Mouse (Mus musculus) embryonic facial prominence, embryonic 13.5 days (tissue): Measurements from ENCODE around the gene Abhd12. TPM values are rescaled to one million over a fixed set of nuclear protein-coding genes. Genes with fewer than 3 reads are reported as not detected.

Experiments used
- ATAC-seq: fragments of 200-750 bp; cut with Nextera tagmentation; 2 replicates; pipeline ENCODE4 v1.8.0; 2017; ENCODE audit warnings: low read depth; ENCODE audit not compliant: insufficient number of reproducible peaks, insufficient read depth, low FRiP score, low TSS enrichment
- H3K27ac ChIP-seq: fragments of 300-500 bp; sonication (generic); 2 replicates; pipeline ENCODE4 v1.5.1; 2015; ENCODE audit warnings: moderate library complexity, mild to moderate bottlenecking, inconsistent platforms
- H3K27me3 ChIP-seq: fragments of 300-500 bp; sonication (generic); 2 replicates; pipeline ENCODE4 v1.6.1; 2015; ENCODE audit warnings: mild to moderate bottlenecking, inconsistent platforms
- H3K36me3 ChIP-seq: fragments of 300-500 bp; sonication (generic); 2 replicates; pipeline ENCODE4 v1.6.1; 2015; ENCODE audit warnings: mild to moderate bottlenecking, inconsistent platforms
- H3K4me1 ChIP-seq: fragments of 300-500 bp; sonication (generic); 2 replicates; pipeline ENCODE4 v1.6.1; 2015; ENCODE audit warnings: inconsistent platforms
- H3K4me2 ChIP-seq: fragments of 300-500 bp; sonication (generic); 2 replicates; pipeline ENCODE4 v1.6.1; 2015; ENCODE audit warnings: moderate library complexity, mild to moderate bottlenecking, inconsistent platforms
- H3K4me3 ChIP-seq: fragments of 300-500 bp; sonication (generic); 2 replicates; pipeline ENCODE4 v1.5.1; 2015; ENCODE audit warnings: mild to moderate bottlenecking, inconsistent platforms
- H3K9ac ChIP-seq: fragments of 300-500 bp; sonication (generic); 2 replicates; pipeline ENCODE4 v1.6.1; 2015; ENCODE audit warnings: mild to moderate bottlenecking, inconsistent platforms
- H3K9me3 ChIP-seq: fragments of 300-500 bp; sonication (generic); 2 replicates; pipeline ENCODE4 v1.6.1; 2016; ENCODE audit warnings: inconsistent platforms
- WGBS: fragments of 180-500 bp; shearing (Covaris S2); methylation state at CpG from one replicate; pipeline ENCODE4 v1.1.7; 2015; ENCODE audit warnings: mixed read lengths; 5-methylcytosine and 5-hydroxymethylcytosine counted together
- polyA plus RNA-seq: library from polyadenylated mRNA; unstranded; fragments of >200 nt; fragmentation: Nextera tagmentation; extraction: Ambion mirVana; gene quantifications from 2 replicates; pipeline ENCODE4 v1.2.1, GENCODE M21; 2015

Abhd12 gene
- polyA plus RNA-seq, 1 experiment from 2014 or later: 69.5 TPM

DNA sequence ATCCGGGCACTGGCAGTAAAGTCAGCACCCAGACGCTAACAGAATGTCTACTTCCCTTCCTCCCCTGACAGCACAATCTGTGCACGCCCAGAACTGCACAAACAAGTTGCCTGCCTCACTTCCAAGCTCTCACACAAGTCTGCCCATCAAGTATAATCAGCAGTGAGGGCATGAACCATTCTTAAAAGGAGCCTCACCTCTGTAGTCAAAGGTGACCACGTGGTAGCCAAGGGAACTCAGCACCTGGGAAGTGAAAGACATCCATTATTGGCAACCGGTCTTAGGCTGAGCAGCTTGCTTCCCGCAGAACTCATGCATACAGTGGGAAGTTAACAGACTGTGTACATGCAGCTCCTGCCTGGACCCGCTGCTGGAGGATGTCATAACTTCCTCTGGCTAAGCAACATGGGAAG, 62.5 kb downstream of the Abhd12 start:
- Histone ChIP-seq H3K4me2 (no peak overlapping the region), H3K36me3 (peaks cover 45% of the 10 kb centered on the region), H3K27me3 (no peaks in the 10 kb centered on the region), H3K9me3 (no peaks in the 10 kb centered on the region), H3K4me1 (no peaks in the 10 kb centered on the region), H3K4me3 (no peak overlapping the region), H3K9ac (no peak overlapping the region), H3K27ac (no peak overlapping the region)
- no peak for ATAC-seq
- 80% methylated on average over 7 of the region's 7 CpGs for WGBS

DNA sequence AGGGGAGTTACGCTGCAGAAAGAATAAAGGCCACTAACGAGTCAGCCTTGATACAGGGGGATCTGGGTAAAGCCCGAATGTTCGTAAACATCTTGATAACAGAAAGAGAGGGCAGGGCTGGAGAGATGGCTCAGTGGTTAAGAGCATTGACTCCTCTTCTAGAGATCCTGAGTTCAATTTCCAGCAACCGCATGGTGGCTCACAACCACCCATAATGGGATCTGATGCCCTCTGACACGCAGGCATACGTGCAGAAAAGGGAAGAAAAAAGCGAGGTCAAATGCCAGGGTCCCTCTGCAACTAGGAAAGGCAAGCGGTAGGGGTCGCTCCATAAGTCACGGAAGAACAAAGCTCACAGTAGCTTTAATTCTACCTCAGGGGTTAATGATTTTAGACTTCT, 63.4 kb downstream of the Abhd12 start:
- no peaks in the 10 kb centered on the region for H3K4me1 ChIP-seq
- no peak overlapping the region for H3K9ac ChIP-seq
- H3K36me3 ChIP-seq: peaks cover 45% of the 10 kb centered on the region
- H3K4me3 ChIP-seq: no peak overlapping the region
- H3K27me3 ChIP-seq: no peaks in the 10 kb centered on the region
- 76% methylated on average over 11 of the region's 11 CpGs for WGBS
- H3K4me2 ChIP-seq: no peak overlapping the region
- H3K27ac ChIP-seq: no peak overlapping the region
- no peaks in the 10 kb centered on the region for H3K9me3 ChIP-seq
- no peak for ATAC-seq

DNA sequence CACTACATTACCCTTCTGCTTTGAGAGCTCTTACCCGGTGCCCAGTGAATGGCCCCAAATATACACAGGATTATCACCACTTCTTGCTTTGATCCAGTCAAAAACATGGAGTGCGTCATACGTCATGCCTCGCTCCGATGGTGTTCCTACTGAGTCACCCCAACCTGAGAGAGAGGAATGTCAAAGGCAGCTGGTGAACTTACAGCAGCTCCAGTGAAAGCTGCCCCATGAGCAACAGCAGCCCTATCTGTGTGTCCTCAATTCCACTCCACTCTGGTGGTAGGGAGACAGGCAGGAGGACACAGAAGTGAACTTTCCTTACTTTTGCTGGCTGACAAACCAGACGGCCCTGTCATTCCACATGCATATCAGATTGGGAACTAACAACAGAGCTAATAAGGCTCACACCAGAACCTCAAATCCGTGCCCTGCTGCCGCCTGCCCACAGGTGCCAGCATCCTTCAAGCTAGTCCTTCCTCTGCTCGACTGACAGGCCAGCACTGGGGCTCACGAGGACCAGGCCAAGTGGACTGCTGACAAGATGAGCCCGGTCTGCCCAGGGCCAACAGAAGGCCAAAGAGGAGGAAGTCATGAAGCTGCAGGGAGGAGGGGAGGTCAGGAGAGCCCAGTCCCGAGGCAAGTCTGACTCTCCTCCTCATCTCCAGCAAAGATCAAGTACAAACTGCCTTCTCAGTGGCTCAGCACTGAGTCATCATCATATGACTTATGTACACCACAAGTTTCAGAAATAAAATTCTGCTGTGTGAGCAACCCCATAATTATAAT, 64.7 kb downstream of the Abhd12 start:
- Histone ChIP-seq H3K4me2 (no peak overlapping the region), H3K27me3 (no peaks in the 10 kb centered on the region), H3K27ac (no peak overlapping the region), H3K4me3 (no peak overlapping the region), H3K36me3 (peaks cover 51% of the 10 kb centered on the region), H3K9ac (no peak overlapping the region), H3K4me1 (no peaks in the 10 kb centered on the region), H3K9me3 (no peaks in the 10 kb centered on the region)
- 82% methylated on average over 12 of the region's 12 CpGs for WGBS
- no peak; the same call in 1 of the 2 replicates for ATAC-seq

DNA sequence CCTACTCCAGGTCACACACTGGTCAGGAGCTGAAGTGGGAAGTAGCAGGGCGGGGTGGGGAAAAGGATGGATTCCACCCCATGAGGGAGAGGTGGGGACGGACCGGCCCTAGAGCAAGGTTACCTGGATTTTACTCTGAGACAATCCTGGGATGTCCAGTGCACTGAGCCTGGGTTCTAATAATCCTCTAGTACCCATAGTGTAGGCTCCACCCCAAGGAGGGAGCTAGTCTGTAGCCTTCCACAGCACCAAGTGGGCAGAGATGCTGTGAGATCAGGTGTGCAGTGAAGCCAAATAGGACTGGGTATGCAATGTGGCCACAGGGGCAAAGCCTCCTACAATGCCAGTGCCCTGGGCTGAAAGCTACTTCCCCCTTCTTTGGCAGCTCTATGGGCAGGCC, 66.8 kb downstream of the Abhd12 start:
- ATAC-seq: no peak
- 98% methylated on average over 3 of the region's 3 CpGs for WGBS
- H3K27me3 ChIP-seq: no peaks in the 10 kb centered on the region
- H3K4me2 ChIP-seq: no peak overlapping the region
- no peak overlapping the region for H3K4me3 ChIP-seq
- no peaks in the 10 kb centered on the region for H3K9me3 ChIP-seq
- no peak overlapping the region for H3K9ac ChIP-seq
- no peaks in the 10 kb centered on the region for H3K4me1 ChIP-seq
- H3K27ac ChIP-seq: no peak overlapping the region
- H3K36me3 ChIP-seq: peaks cover 68% of the 10 kb centered on the region

DNA sequence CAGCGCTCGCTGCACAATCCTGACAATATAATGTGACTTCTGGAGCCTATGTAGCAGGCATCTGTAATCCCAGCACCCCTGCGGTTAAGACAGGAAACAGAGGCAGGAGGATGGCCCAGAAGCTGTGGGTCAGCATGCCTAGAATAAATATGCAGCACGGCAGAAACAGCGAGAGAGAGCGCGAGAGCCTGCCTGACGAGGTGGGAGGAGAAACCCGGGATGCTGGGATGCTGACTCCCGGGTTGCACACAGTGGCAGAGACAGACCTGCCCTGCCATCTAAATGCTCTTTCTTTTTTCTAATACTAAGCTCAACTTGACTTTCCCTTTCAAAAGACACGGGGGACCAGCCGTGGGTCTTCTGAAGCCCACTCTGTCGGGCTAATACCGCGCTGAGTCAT, 67.6 kb downstream of the Abhd12 start:
- Histone ChIP-seq H3K27ac (no peak overlapping the region), H3K4me1 (no peaks in the 10 kb centered on the region), H3K4me2 (no peak overlapping the region), H3K9ac (no peak overlapping the region), H3K27me3 (no peaks in the 10 kb centered on the region), H3K36me3 (peaks cover 69% of the 10 kb centered on the region), H3K9me3 (no peaks in the 10 kb centered on the region), H3K4me3 (no peak overlapping the region)
- ATAC-seq: no peak
- 84% methylated on average over 15 of the region's 15 CpGs for WGBS

DNA sequence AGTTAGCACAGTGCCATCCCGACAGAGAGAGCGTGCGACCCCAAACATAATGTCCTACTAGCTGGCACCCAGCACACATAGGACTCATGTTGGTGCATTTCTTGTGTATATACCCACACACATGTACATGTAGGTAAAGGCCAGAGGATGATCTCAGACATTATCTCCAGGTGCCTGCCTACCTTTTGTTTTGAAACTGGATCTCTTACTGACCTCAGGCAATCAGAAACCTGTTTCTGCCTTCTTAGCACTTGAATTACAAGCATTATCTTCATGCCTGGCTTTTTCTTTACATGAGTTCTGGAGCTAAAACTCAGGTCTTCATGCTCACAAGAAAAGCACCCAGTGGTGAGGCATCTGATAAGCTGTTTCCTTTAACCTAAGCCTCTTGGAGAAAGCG, 68.6 kb downstream of the Abhd12 start:
- Histone ChIP-seq H3K9ac (no peak overlapping the region), H3K4me3 (no peak overlapping the region), H3K36me3 (peaks cover 74% of the 10 kb centered on the region), H3K4me2 (no peak overlapping the region), H3K27me3 (no peaks in the 10 kb centered on the region), H3K4me1 (no peaks in the 10 kb centered on the region), H3K9me3 (no peaks in the 10 kb centered on the region), H3K27ac (no peak overlapping the region)
- 90% methylated on average over 4 of the region's 4 CpGs for WGBS
- ATAC-seq: no peak

DNA sequence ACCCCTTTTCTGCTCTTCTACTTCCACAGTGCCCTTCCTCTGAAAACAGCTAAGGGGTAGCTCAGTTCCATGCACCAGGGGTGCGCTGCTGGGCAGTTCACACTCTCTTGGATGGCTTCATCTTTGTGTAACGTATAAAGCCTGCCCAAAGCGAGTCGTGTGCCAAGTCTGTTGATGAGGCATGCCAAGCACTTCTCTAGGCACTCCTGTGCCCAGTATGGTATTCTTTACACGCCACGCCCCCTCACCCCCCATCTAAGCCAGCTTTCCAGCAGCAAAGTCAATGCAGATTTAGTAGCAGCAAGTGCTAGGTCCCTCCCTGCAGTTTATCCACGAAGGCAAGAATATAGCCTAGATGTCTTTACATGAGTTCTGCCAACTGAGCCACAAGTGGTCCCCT, 69.9 kb downstream of the Abhd12 start:
- Histone ChIP-seq H3K27me3 (no peaks in the 10 kb centered on the region), H3K4me3 (no peak overlapping the region), H3K27ac (no peak overlapping the region), H3K4me2 (no peak overlapping the region), H3K9ac (no peak overlapping the region), H3K9me3 (no peaks in the 10 kb centered on the region), H3K36me3 (peaks cover 84% of the 10 kb centered on the region), H3K4me1 (no peaks in the 10 kb centered on the region)
- 93% methylated on average over 7 of the region's 7 CpGs for WGBS
- ATAC-seq: no peak

DNA sequence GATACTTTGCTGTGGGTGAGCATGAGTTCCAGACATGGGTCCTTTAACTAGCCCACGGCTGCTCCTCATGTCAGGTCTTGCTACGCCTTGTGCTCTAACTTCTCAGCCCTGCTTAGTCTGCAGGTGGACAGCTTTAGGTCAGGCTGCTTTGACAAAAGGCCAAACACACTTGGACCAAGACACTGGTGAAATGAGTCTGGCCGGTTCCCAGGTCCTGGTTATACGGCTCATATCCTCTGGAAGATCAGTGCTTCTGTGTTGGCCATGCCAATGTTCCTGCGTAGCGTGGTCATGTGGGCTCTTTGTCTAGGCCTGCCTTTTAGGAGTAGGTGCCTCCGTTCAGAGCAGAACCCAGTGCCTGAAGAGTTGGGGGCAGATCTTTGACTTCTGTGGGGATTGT, 72.5 kb downstream of the Abhd12 start:
- WGBS: 95% methylated on average over 7 of the region's 7 CpGs
- ATAC-seq: no peak
- H3K4me2 ChIP-seq: no peak overlapping the region
- no peak overlapping the region for H3K4me3 ChIP-seq
- H3K36me3 ChIP-seq: peaks cover 90% of the 10 kb centered on the region
- H3K9me3 ChIP-seq: no peaks in the 10 kb centered on the region
- H3K27ac ChIP-seq: no peak overlapping the region
- H3K27me3 ChIP-seq: no peaks in the 10 kb centered on the region
- H3K9ac ChIP-seq: no peak overlapping the region
- no peaks in the 10 kb centered on the region for H3K4me1 ChIP-seq

DNA sequence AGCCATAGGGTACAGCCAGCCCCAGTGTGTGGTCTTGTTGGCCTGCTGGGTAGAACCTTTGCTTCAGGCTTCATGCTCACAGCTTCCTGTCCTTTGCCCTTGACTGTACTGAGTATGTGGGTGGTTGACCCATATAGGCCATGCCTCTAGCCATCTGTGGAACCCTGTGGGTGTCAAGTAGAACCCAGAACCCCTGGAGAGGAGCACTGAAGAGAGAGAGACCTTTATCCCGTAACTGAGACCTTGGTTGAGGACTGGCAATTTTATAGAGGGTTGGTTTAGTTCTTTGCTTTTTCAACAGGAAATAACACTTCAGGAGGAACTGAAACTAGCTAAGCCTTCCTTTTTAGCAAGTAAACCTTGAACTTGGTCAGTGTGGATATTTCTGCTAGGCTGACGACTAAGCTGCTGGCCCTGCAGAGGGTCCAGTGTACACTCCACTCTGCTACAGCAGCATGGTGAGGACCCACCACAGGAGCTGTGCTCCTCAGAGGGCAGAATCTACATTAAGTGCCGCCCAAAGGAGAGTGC, 73.6 kb downstream of the Abhd12 start:
- 84% methylated on average over 3 of the region's 3 CpGs for WGBS
- ATAC-seq: no peak
- Histone ChIP-seq H3K9me3 (no peaks in the 10 kb centered on the region), H3K4me1 (no peaks in the 10 kb centered on the region), H3K36me3 (peaks cover 94% of the 10 kb centered on the region), H3K4me2 (no peak overlapping the region), H3K9ac (no peak overlapping the region), H3K27me3 (no peaks in the 10 kb centered on the region), H3K4me3 (no peak overlapping the region), H3K27ac (no peak overlapping the region)

DNA sequence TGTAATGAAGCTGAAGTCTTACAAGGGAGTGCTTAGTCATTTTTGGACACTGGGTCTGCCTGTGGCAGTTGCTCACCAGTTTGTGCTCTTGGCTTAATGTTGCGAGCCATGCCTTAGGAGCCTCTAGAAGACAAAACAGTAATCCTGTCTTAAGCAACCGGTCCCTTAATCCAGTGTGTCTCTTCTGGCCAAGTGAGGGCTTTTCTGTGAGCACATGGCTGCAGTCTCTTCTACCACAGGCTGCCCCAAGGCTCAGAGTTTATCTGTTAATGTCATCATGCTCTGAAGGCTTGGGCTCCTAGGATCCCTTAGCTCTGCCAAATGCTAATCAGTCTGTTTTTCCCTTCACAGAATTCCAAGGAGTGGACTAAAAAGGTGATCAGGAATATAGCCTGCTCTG, 74.5 kb downstream of the Abhd12 start:
- H3K4me1 ChIP-seq: no peaks in the 10 kb centered on the region
- no peak overlapping the region for H3K4me2 ChIP-seq
- H3K9me3 ChIP-seq: no peaks in the 10 kb centered on the region
- H3K36me3 ChIP-seq: peaks cover 98% of the 10 kb centered on the region
- no peak overlapping the region for H3K4me3 ChIP-seq
- ATAC-seq: no peak
- no peak overlapping the region for H3K27ac ChIP-seq
- no peak overlapping the region for H3K9ac ChIP-seq
- no peaks in the 10 kb centered on the region for H3K27me3 ChIP-seq
- WGBS: 93% methylated on average over 2 of the region's 2 CpGs

DNA sequence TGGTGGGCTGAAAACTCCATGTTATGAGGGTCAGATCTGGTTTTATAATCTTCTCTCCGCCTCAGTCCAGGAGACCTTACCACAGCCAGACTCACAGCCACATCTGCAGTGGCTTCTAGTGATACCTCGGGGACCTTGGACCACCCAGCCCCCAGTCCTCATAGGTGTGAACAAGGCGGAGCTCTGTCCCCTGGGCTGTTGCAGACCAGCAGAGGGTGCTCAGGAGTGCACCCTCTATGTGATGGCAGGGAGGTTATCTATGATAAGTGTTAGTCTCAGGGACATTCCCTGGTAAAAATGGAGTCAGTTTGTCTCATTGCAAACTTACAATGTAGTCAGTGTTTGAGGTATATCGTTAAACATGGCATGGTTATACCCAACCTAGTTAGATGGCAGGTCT, 75.9 kb downstream of the Abhd12 start:
- ATAC-seq: no peak
- H3K27ac ChIP-seq: no peak overlapping the region
- no peak overlapping the region for H3K9ac ChIP-seq
- no peaks in the 10 kb centered on the region for H3K4me1 ChIP-seq
- no peaks in the 10 kb centered on the region for H3K9me3 ChIP-seq
- peaks cover 97% of the 10 kb centered on the region for H3K36me3 ChIP-seq
- no peaks in the 10 kb centered on the region for H3K27me3 ChIP-seq
- WGBS: 88% methylated on average over 4 of the region's 4 CpGs
- H3K4me3 ChIP-seq: no peak overlapping the region
- no peak overlapping the region for H3K4me2 ChIP-seq

DNA sequence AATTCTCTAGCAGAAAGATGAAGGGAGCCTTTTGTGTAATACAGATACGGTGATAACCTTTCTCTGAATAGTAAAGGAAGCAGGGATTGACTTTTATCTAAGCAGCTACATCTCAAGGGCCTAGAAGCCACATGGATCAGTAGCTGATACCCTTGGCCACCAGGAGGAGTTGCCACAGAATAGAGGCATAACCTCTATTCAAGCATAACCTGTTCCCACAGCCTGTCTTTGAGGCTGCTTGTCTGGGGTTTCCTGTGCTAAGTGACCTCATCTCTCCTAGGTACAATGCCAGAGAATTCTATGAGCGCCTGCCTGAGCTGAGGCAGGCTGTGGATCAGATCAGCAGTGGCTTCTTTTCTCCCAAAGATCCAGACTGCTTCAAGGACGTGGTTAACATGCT, 76.4 kb downstream of the Abhd12 start:
- Histone ChIP-seq H3K4me2 (no peak overlapping the region), H3K4me1 (no peaks in the 10 kb centered on the region), H3K9me3 (no peaks in the 10 kb centered on the region), H3K27ac (no peak overlapping the region), H3K9ac (no peak overlapping the region), H3K4me3 (no peak overlapping the region), H3K27me3 (no peaks in the 10 kb centered on the region), H3K36me3 (peaks cover 98% of the 10 kb centered on the region)
- 85% methylated on average over 3 of the region's 3 CpGs for WGBS
- ATAC-seq: no peak
